Mouse (Mus musculus) R1 (cell line): Measurements from ENCODE around the gene Zcchc7.
"Not testable (repeated sequence)": the region's sequence is repeated elsewhere in the genome, so short reads cannot be mapped to it uniquely, and the experiment has no call there.

Experiments used
- DNase-seq: peaks from one replicate; pipeline ENCODE4 v3.0.0-alpha.2; 2018; ENCODE audit warnings: low read depth, low spot score

Zcchc7 gene

GRCm38 (mm10) chr4:44757131-44757530, 1.5 kb downstream of the Zcchc7 start:
- not testable (repeated sequence) for DNase-seq

GRCm38 (mm10) chr4:44774890-44775289, 19.2 kb downstream of the Zcchc7 start:
- no peak for DNase-seq

GRCm38 (mm10) chr4:44776651-44777050, 21.0 kb downstream of the Zcchc7 start:
- DNase-seq, result no peak

GRCm38 (mm10) chr4:44777101-44777500, 21.4 kb downstream of the Zcchc7 start:
- no peak for DNase-seq

GRCm38 (mm10) chr4:44777711-44778110, 22.0 kb downstream of the Zcchc7 start:
- DNase-seq, result no peak

- DNase-seq, result no peak
Measured at GRCm38 (mm10) chr4:44778316-44778715, 22.6 kb downstream of the Zcchc7 start.

GRCm38 (mm10) chr4:44780462-44781157, 24.9 kb downstream of the Zcchc7 start:
- peak; percentile 10 for DNase-seq

GRCm38 (mm10) chr4:44781494-44781893, 25.8 kb downstream of the Zcchc7 start:
- DNase-seq, result no peak

- peak; percentile 22 for DNase-seq
Measured at GRCm38 (mm10) chr4:44783566-44784292, 28.1 kb downstream of the Zcchc7 start.

- no peak for DNase-seq
Measured at GRCm38 (mm10) chr4:44812855-44813254, 57.2 kb downstream of the Zcchc7 start.

GRCm38 (mm10) chr4:44813770-44814169, 58.1 kb downstream of the Zcchc7 start:
- no peak for DNase-seq

- no peak for DNase-seq
Measured at GRCm38 (mm10) chr4:44816584-44816983, 60.9 kb downstream of the Zcchc7 start.

- no peak for DNase-seq
Measured at GRCm38 (mm10) chr4:44830609-44831008, 74.9 kb downstream of the Zcchc7 start.

GRCm38 (mm10) chr4:44851835-44852251, 96.2 kb downstream of the Zcchc7 start:
- peak; percentile 84 for DNase-seq

GRCm38 (mm10) chr4:44871591-44871990, 115.9 kb downstream of the Zcchc7 start:
- DNase-seq, result no peak

- no peak for DNase-seq
Measured at GRCm38 (mm10) chr4:44872048-44872447, 116.4 kb downstream of the Zcchc7 start.

- no peak for DNase-seq
Measured at GRCm38 (mm10) chr4:44880065-44880623, 124.5 kb downstream of the Zcchc7 start.

- no peak for DNase-seq
Measured at GRCm38 (mm10) chr4:44886143-44886542, 130.5 kb downstream of the Zcchc7 start.

- no peak for DNase-seq
Measured at GRCm38 (mm10) chr4:44891344-44891743, 135.7 kb downstream of the Zcchc7 start.

- DNase-seq, result peak; percentile 79
Measured at GRCm38 (mm10) chr4:44905651-44906271, 150.1 kb downstream of the Zcchc7 start.

- no peak for DNase-seq
Measured at GRCm38 (mm10) chr4:44906399-44906798, 150.7 kb downstream of the Zcchc7 start.

- no peak for DNase-seq
Measured at GRCm38 (mm10) chr4:44910065-44910464, 154.4 kb downstream of the Zcchc7 start.
